Mouse (Mus musculus) CH12.LX (cell line): ENCODE data around the gene Ric1. TPM values are rescaled to one million over a fixed set of nuclear protein-coding genes. Genes with fewer than 3 reads are reported as not detected.

Experiments
- DNase-seq: peaks from one replicate; pipeline ENCODE4 v3.0.0-alpha.2; 2013; ENCODE audit errors: extremely low read depth
- H3K27ac ChIP-seq: 2 replicates; pipeline ENCODE4 v1.5.1; 2012; ENCODE audit warnings: low read depth, mild to moderate bottlenecking, control low read depth, moderate library complexity; ENCODE audit not compliant: insufficient read depth
- H3K27me3 ChIP-seq: replicated peaks from 2 replicates; pipeline ENCODE3; 2012; ENCODE audit warnings: inconsistent platforms
- H3K36me3 ChIP-seq, 2 experiments: replicated peaks in 1 of 2; 2 replicates each; pipeline versions ENCODE3 to v1.6.1; 2012; ENCODE audit warnings: inconsistent platforms in 1 of 2, low read length in 1 of 2, mild to moderate bottlenecking in 1 of 2, mixed read lengths in 1 of 2, moderate library complexity in 1 of 2; ENCODE audit not compliant: control insufficient read depth in 1 of 2, insufficient read depth in 1 of 2
- H3K4me1 ChIP-seq, 2 experiments: 2 replicates each; pipeline ENCODE4 v1.6.1; 2012; ENCODE audit warnings: inconsistent platforms in 1 of 2, moderate library complexity in 1 of 2; ENCODE audit not compliant: insufficient read depth in 2 of 2, control insufficient read depth in 1 of 2
- H3K4me2 ChIP-seq: 2 replicates; pipeline ENCODE4 v1.6.1; 2012; ENCODE audit warnings: low read depth, mild to moderate bottlenecking, control low read depth; ENCODE audit not compliant: poor library complexity, insufficient read depth, severe bottlenecking
- H3K4me3 ChIP-seq, 3 experiments: fragments of 150-350 bp in 1 of 3; sonication (generic) in 1 of 3; replicated peaks in 1 of 3; 2 replicates each; pipeline versions ENCODE3 to v1.5.1; 2011 to 2012; ENCODE audit warnings: low read depth in 2 of 3, low read length in 2 of 3, mild to moderate bottlenecking in 2 of 3, moderate library complexity in 2 of 3, control low read depth in 1 of 3, improper control_type of control experiment in 1 of 3, inconsistent platforms in 1 of 3, mixed read lengths in 1 of 3; ENCODE audit not compliant: poor library complexity in 1 of 3
- H3K79me2 ChIP-seq: replicated peaks from 2 replicates; pipeline ENCODE4 v1.6.1; 2012; ENCODE audit warnings: mild to moderate bottlenecking, moderate library complexity; ENCODE audit not compliant: control insufficient read depth, poor library complexity, insufficient read depth, severe bottlenecking; ENCODE audit errors: extremely low read depth
- H3K9ac ChIP-seq: 2 replicates; pipeline ENCODE4 v1.6.1; 2012; ENCODE audit warnings: low read depth, mild to moderate bottlenecking, control low read depth, moderate library complexity; ENCODE audit not compliant: insufficient read depth
- H3K9me3 ChIP-seq: replicated peaks from 2 replicates; pipeline ENCODE3; 2012; ENCODE audit warnings: low read length, inconsistent platforms, mixed read lengths
- BHLHE40 ChIP-seq: IDR thresholded peaks from 2 replicates; pipeline ENCODE4 v1.6.1; 2011; ENCODE audit warnings: mild to moderate bottlenecking, low read depth, low read length, improper control_type of control experiment
- CHD1 ChIP-seq: IDR thresholded peaks from 2 replicates; pipeline ENCODE4 v1.6.1; 2012; ENCODE audit warnings: low read depth, low read length, improper control_type of control experiment, inconsistent platforms
- CHD2 ChIP-seq: IDR thresholded peaks from 2 replicates; pipeline ENCODE4 v1.6.1; 2011; ENCODE audit warnings: low read length, improper control_type of control experiment
- CTCF ChIP-seq, 2 experiments: IDR thresholded peaks in 1 of 2; conservative IDR thresholded peaks in 1 of 2; 2 replicates each; pipeline ENCODE4 v1.5.1; 2011 to 2012; ENCODE audit warnings: low read depth in 2 of 2, low read length in 2 of 2, improper control_type of control experiment in 1 of 2, inconsistent platforms in 1 of 2, mild to moderate bottlenecking in 1 of 2, moderate library complexity in 1 of 2
- HCFC1 ChIP-seq: IDR thresholded peaks from 2 replicates; pipeline ENCODE4 v1.6.1; 2012; ENCODE audit warnings: low read depth, mild to moderate bottlenecking, inconsistent platforms, low read length, improper control_type of control experiment
- JUN ChIP-seq: IDR thresholded peaks from 2 replicates; pipeline ENCODE4 v1.6.1; 2011; ENCODE audit warnings: low read depth, mild to moderate bottlenecking, low read length, improper control_type of control experiment, moderate library complexity; ENCODE audit not compliant: insufficient read depth
- MAZ ChIP-seq: IDR thresholded peaks from 2 replicates; pipeline ENCODE4 v1.6.1; 2012; ENCODE audit warnings: low read depth, mild to moderate bottlenecking, inconsistent platforms, low read length, improper control_type of control experiment, moderate library complexity
- MEF2A ChIP-seq: IDR thresholded peaks from 2 replicates; pipeline ENCODE4 v1.6.1; 2014; ENCODE audit warnings: low read depth, mild to moderate bottlenecking, inconsistent platforms, low read length, improper control_type of control experiment, borderline replicate concordance
- MYC ChIP-seq: IDR thresholded peaks from 2 replicates; pipeline ENCODE4 v1.6.1; 2011; ENCODE audit warnings: low read depth, mild to moderate bottlenecking, improper control_type of control experiment, low read length
- PAX5 ChIP-seq: IDR thresholded peaks from 2 replicates; pipeline ENCODE4 v1.6.1; 2012; ENCODE audit warnings: low read length, inconsistent platforms, mixed read lengths
- RAD21 ChIP-seq: IDR thresholded peaks from 2 replicates; pipeline ENCODE4 v1.6.1; 2011; ENCODE audit warnings: low read depth, mild to moderate bottlenecking, low read length, improper control_type of control experiment, moderate library complexity
- SMC3 ChIP-seq: IDR thresholded peaks from 2 replicates; pipeline ENCODE4 v1.6.1; 2011; ENCODE audit warnings: low read depth, low read length, improper control_type of control experiment
- TCF12 ChIP-seq: IDR thresholded peaks from 2 replicates; pipeline ENCODE4 v1.6.1; 2014; ENCODE audit warnings: low read depth, mild to moderate bottlenecking, inconsistent platforms, low read length, improper control_type of control experiment
- UBTF ChIP-seq: IDR thresholded peaks from 2 replicates; pipeline ENCODE4 v1.6.1; 2012; ENCODE audit warnings: low read depth, mild to moderate bottlenecking, inconsistent platforms, low read length, improper control_type of control experiment, moderate library complexity
- USF2 ChIP-seq: conservative IDR thresholded peaks from 2 replicates; pipeline ENCODE4 v1.6.1; 2011; ENCODE audit warnings: low read depth, low read length, improper control_type of control experiment
- ZNF384 ChIP-seq: IDR thresholded peaks from 2 replicates; pipeline ENCODE4 v1.6.1; 2012; ENCODE audit warnings: low read depth, low read length, improper control_type of control experiment, inconsistent platforms
- dilution Hi-C: fragments of 300-500 bp; cut with MboI; formaldehyde crosslinking; loops from 2 replicates; pipeline ENCODE4 v1.14.3; 2020; ENCODE audit warnings: low sequenced_read_pairs; ENCODE audit not compliant: extremely low pct_unique_long_range_greater_than_20kb, extremely low pct_ligation_motif_present
- in situ Hi-C: fragments of 300-500 bp; cut with MboI; formaldehyde crosslinking; loops from 3 replicates; pipeline ENCODE4 v1.14.3; 2019; ENCODE audit warnings: low sequenced_read_pairs, low pct_ligation_motif_present, low pct_unique_long_range_greater_than_20kb, mixed read lengths
- polyA plus RNA-seq: library from polyadenylated mRNA; unstranded; fragments of >175 nt; gene quantifications from 2 replicates; pipeline ENCODE4 v1.2.1, GENCODE M21; 2012; ENCODE audit warnings: low read depth; ENCODE audit not compliant: insufficient read length
- total RNA-seq, 2 experiments: library from RNA; depleted of rRNA; stranded (reverse); fragments of 300-350 nt in 1 of 2; fragments of >200 nt in 1 of 2; gene quantifications; 2 replicates each; pipeline ENCODE4 v1.2.3; 2012 to 2014

Ric1 gene
- total and polyA plus RNA-seq, 3 experiments: 11.2 to 17.9 (median 16.3) TPM

DNA sequence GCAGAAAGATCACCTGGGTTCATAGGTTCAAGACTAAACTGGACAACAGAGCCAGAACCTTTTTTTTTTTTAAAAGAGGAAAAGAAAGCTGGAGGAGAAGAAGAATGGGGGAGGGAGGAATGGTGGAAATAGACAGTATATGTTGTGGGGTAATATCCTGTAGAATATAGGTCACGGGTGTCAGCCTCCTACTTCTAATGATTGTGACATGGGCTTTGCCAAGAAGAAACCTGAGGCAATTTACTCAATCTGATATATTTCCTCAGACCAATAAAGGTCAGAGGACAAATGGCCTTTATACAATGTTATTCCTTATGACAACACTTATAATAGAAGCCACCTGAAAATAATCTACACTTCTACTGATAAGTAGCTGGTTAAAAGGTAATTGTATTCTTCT is 21.7 kb upstream of the Ric1 start:
- no peak for DNase-seq
- H3K36me3 ChIP-seq: no peaks in the 10 kb centered on the region
- peaks cover 0 to 31% of the 10 kb centered on the region in 2 experiments; a peak in 2 of 4 replicates for H3K4me1 ChIP-seq
- no peak for TF ChIP-seq MYC
- no peak for TF ChIP-seq CTCF (conservative IDR thresholded peaks at IDR 0.05 in 1 of 2, IDR thresholded peaks at IDR 0.05 in 1 of 2; ENCODE audit: low read depth in 2 of 2, low read length in 2 of 2)
- no peak for TF ChIP-seq PAX5
- no peak for TF ChIP-seq MAZ
- TF ChIP-seq CHD1: no peak
- no peak for TF ChIP-seq ZNF384
- no peak for TF ChIP-seq USF2
- TF ChIP-seq UBTF: no peak
- no peak for TF ChIP-seq CHD2
- H3K9ac ChIP-seq: no peak overlapping the region
- no peak overlapping the region for H3K27ac ChIP-seq
- H3K79me2 ChIP-seq: no peaks in the 10 kb centered on the region
- H3K4me3 ChIP-seq: no peak overlapping the region
- no peaks in the 10 kb centered on the region for H3K27me3 ChIP-seq
- in situ Hi-C loops (loop anchor here (25.0 kb wide), 1 partner anchor 438 kb away; no protein-coding TSS in a partner anchor), dilution Hi-C loops (no loop called here)
- H3K4me2 ChIP-seq: no peak overlapping the region
- no peaks in the 10 kb centered on the region for H3K9me3 ChIP-seq

DNA sequence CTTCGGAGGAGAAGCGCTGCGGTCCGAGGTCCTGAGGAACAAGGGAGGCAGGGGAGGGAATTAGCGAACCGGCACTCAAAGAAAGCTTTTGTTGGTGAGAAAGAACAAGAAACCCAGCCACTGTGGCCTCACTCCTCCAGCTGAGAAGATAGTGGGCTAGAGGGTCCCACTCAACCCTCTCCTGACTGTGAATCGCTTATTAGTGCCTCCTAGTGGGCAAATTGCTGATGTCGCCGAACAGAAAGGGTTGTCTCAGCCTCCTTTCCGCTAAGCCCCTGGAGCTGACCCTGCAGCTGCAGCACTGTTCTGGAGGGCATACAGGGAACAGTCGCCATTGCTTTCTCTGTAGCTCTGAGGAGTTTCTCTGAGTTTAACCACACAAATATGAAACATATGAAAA is 21.0 kb upstream of the Ric1 start:
- no peaks in the 10 kb centered on the region for H3K27me3 ChIP-seq
- no peaks in the 10 kb centered on the region for H3K9me3 ChIP-seq
- peak; percentile 75 for DNase-seq
- no peaks in the 10 kb centered on the region for H3K36me3 ChIP-seq
- no peaks in the 10 kb centered on the region for H3K79me2 ChIP-seq
- peak overlapping the region; percentile 53 for H3K4me2 ChIP-seq
- peak overlapping the region; percentile 72 for H3K9ac ChIP-seq
- dilution Hi-C loops: no loop called here
- no peak for TF ChIP-seq MEF2A
- peak; percentile 73 for TF ChIP-seq SMC3
- TF ChIP-seq JUN: no peak
- no peak for TF ChIP-seq USF2
- no peak for TF ChIP-seq BHLHE40
- no peak for TF ChIP-seq HCFC1
- TF ChIP-seq CTCF (conservative IDR thresholded peaks at IDR 0.05 in 1 of 2, IDR thresholded peaks at IDR 0.05 in 1 of 2; ENCODE audit: low read depth in 2 of 2, low read length in 2 of 2): peak in 1 of 2 experiments; percentile 73; a peak in 3 of 4 replicates
- no peak for TF ChIP-seq TCF12
- peak; percentile 49 for TF ChIP-seq RAD21
- TF ChIP-seq, all 38 proteins: peak for 3
- peak overlapping the region; percentile 28 to 52 (median 45) for H3K4me3 ChIP-seq
- H3K4me1 ChIP-seq: peaks cover 0 to 31% of the 10 kb centered on the region in 2 experiments; a peak in 2 of 4 replicates
- no peak overlapping the region for H3K27ac ChIP-seq
- in situ Hi-C loops: loop anchor here (25.0 kb wide), 1 partner anchor 439 kb away; no protein-coding TSS in a partner anchor
